Mouse (Mus musculus) ES-Bruce4 (cell line): ENCODE data around the gene Lpcat3.
A peak's percentile ranks its signal among the peaks of the same experiment; 100 is the strongest.

ENCODE experiments used
- CTCF ChIP-seq: IDR thresholded peaks from one replicate; pipeline ENCODE4 v1.8.1; 2011; ENCODE audit warnings: low read depth, low read length
- POLR2A ChIP-seq: IDR thresholded peaks from one replicate; pipeline ENCODE4 v1.8.1; 2011; ENCODE audit warnings: low read length; ENCODE audit not compliant: insufficient read depth

DNA sequence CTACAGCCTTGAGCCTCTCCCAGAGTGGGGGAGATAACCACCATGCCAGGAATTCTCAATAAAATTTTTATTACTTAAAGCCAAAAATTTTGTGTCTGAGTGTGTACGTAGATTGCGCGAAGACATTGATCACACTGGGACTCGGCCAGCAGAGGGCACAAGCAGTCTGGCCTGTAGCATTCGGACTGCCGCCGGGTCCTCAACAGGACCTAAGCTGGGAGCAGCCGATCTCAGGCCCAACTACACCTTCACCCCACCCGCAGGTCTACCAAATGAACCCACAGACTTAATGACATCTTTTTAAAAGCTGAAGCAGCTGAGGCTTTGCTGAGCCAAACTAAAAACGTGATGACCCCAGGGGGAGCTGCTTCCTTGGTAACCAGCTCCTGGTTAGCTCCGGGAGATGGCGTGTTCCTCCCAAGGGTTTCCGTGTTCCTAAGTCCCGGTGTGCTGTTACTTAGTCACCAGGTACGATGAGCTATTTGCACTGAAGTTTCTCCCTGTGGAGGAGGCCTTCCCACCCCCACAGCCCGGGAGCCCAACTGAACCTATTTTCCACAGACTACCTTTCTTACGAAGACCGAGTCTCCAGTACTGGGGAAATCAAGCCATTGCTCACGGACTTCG, 54.1 kb downstream of the Lpcat3 start:
- TF ChIP-seq POLR2A = no peak
- TF ChIP-seq CTCF = peak; percentile 82
